Mouse (Mus musculus) intestine, embryonic 15.5 days (tissue): ENCODE measurements around the gene Cldn20. TPM values are rescaled to one million over a fixed set of nuclear protein-coding genes. Genes with fewer than 3 reads are reported as not detected.

ENCODE experiments used
- ATAC-seq: fragments of 200-750 bp; cut with Nextera tagmentation; 2 replicates; pipeline ENCODE4 v1.8.0; 2017; ENCODE audit warnings: moderate TSS enrichment, moderate library complexity
- H3K27ac ChIP-seq: fragments of 300-500 bp; sonication (generic); 2 replicates; pipeline ENCODE4 v1.5.1; 2015; ENCODE audit warnings: mild to moderate bottlenecking, inconsistent platforms
- H3K27me3 ChIP-seq: fragments of 300-500 bp; sonication (generic); replicated peaks from 2 replicates; pipeline ENCODE4 v1.6.1; 2015; ENCODE audit warnings: inconsistent platforms
- H3K36me3 ChIP-seq: fragments of 300-500 bp; sonication (generic); 2 replicates; pipeline ENCODE4 v1.6.1; 2015; ENCODE audit warnings: inconsistent platforms
- H3K4me1 ChIP-seq: fragments of 300-500 bp; sonication (generic); replicated peaks from 2 replicates; pipeline ENCODE4 v1.6.1; 2015; ENCODE audit warnings: inconsistent platforms
- H3K4me2 ChIP-seq: fragments of 300-500 bp; sonication (generic); replicated peaks from 2 replicates; pipeline ENCODE4 v1.6.1; 2015; ENCODE audit warnings: mild to moderate bottlenecking, inconsistent platforms
- H3K4me3 ChIP-seq: fragments of 300-500 bp; sonication (generic); replicated peaks from 2 replicates; pipeline ENCODE4 v1.5.1; 2015; ENCODE audit warnings: inconsistent platforms
- H3K9ac ChIP-seq: fragments of 300-500 bp; sonication (generic); 2 replicates; pipeline ENCODE4 v1.6.1; 2015; ENCODE audit warnings: inconsistent platforms
- H3K9me3 ChIP-seq: fragments of 300-500 bp; sonication (generic); 2 replicates; pipeline ENCODE4 v1.6.1; 2016; ENCODE audit warnings: inconsistent platforms
- WGBS: fragments of 180-500 bp; shearing (Covaris S2); methylation state at CpG from one replicate; pipeline ENCODE4 v1.1.7; 2015; 5-methylcytosine and 5-hydroxymethylcytosine counted together
- polyA plus RNA-seq: library from polyadenylated mRNA; unstranded; fragments of >200 nt; fragmentation: Nextera tagmentation; extraction: Ambion mirVana; gene quantifications from 2 replicates; pipeline ENCODE4 v1.2.1, GENCODE M21; 2015

Cldn20 gene
- not detected in 2 replicates for polyA plus RNA-seq

- H3K4me3 ChIP-seq = no peak within 1 kb of the TSS
- H3K9me3 ChIP-seq = no peaks in the 10 kb centered on the region
- 94% methylated on average over 4 of the region's 4 CpGs for WGBS
- no peak for ATAC-seq
- no peaks in the 10 kb centered on the region for H3K27me3 ChIP-seq
- no peak within 1 kb of the TSS for H3K9ac ChIP-seq
- no peak within 1 kb of the TSS for H3K27ac ChIP-seq
- H3K4me1 ChIP-seq = no peaks in the 10 kb centered on the region
- H3K4me2 ChIP-seq = no peak within 1 kb of the TSS
- H3K36me3 ChIP-seq = no peaks in the 10 kb centered on the region
Measured at GRCm38 (mm10) chr17:3532254-3532653, at the start of gene Cldn20. Cldn20 (plus strand) TSS chr17:3532554.

- Histone ChIP-seq H3K4me3 (no peak overlapping the region), H3K36me3 (no peaks in the 10 kb centered on the region), H3K27me3 (no peaks in the 10 kb centered on the region), H3K4me2 (no peak overlapping the region), H3K9ac (no peak overlapping the region), H3K4me1 (peaks cover 5% of the 10 kb centered on the region; the same call in 1 of the 2 replicates), H3K9me3 (no peaks in the 10 kb centered on the region), H3K27ac (no peak overlapping the region)
- no peak for ATAC-seq
- 80% methylated on average over 8 of the region's 8 CpGs for WGBS
Measured at GRCm38 (mm10) chr17:3483091-3483490, 49.3 kb upstream of the Cldn20 start.

GRCm38 (mm10) chr17:3485851-3486250, 46.5 kb upstream of the Cldn20 start:
- peaks cover 5% of the 10 kb centered on the region; the same call in 1 of the 2 replicates for H3K4me1 ChIP-seq

GRCm38 (mm10) chr17:3487211-3487610, 45.1 kb upstream of the Cldn20 start:
- no peak for ATAC-seq
- H3K9me3 ChIP-seq = no peaks in the 10 kb centered on the region
- H3K4me3 ChIP-seq = no peak overlapping the region
- no peak overlapping the region for H3K27ac ChIP-seq
- WGBS = 90% methylated on average over 4 of the region's 4 CpGs
- no peak overlapping the region for H3K4me2 ChIP-seq
- no peaks in the 10 kb centered on the region for H3K27me3 ChIP-seq
- H3K9ac ChIP-seq = no peak overlapping the region
- H3K4me1 ChIP-seq = peaks cover 5% of the 10 kb centered on the region; the same call in 1 of the 2 replicates
- no peaks in the 10 kb centered on the region for H3K36me3 ChIP-seq

More at GRCm38 (mm10) chr17:3485851-3486250, 46.5 kb upstream of the Cldn20 start:
- no peaks in the 10 kb centered on the region for H3K27me3 ChIP-seq
- H3K9me3 ChIP-seq = no peaks in the 10 kb centered on the region
- no peak overlapping the region for H3K27ac ChIP-seq
- 77% methylated on average over 7 of the region's 7 CpGs for WGBS
- no peak overlapping the region for H3K4me2 ChIP-seq
- no peak overlapping the region for H3K4me3 ChIP-seq
- H3K9ac ChIP-seq = no peak overlapping the region
- ATAC-seq = no peak
- H3K36me3 ChIP-seq = no peaks in the 10 kb centered on the region

GRCm38 (mm10) chr17:3487721-3488601, 44.4 kb upstream of the Cldn20 start:
- H3K27ac ChIP-seq = no peak overlapping the region
- ATAC-seq = peak; percentile 68; the same call in 1 of the 2 replicates
- no peaks in the 10 kb centered on the region for H3K9me3 ChIP-seq
- WGBS = 68% methylated on average over 12 of the region's 12 CpGs
- peaks cover 5% of the 10 kb centered on the region; the same call in 1 of the 2 replicates for H3K4me1 ChIP-seq
- H3K4me2 ChIP-seq = no peak overlapping the region
- no peaks in the 10 kb centered on the region for H3K27me3 ChIP-seq
- no peak overlapping the region for H3K4me3 ChIP-seq
- no peak overlapping the region for H3K9ac ChIP-seq
- no peaks in the 10 kb centered on the region for H3K36me3 ChIP-seq

GRCm38 (mm10) chr17:3490216-3490895, 42.0 kb upstream of the Cldn20 start:
- H3K4me3 ChIP-seq = no peak overlapping the region
- H3K9ac ChIP-seq = no peak overlapping the region
- peaks cover 5% of the 10 kb centered on the region; the same call in 1 of the 2 replicates for H3K4me1 ChIP-seq
- ATAC-seq = no peak
- H3K9me3 ChIP-seq = no peaks in the 10 kb centered on the region
- no peaks in the 10 kb centered on the region for H3K27me3 ChIP-seq
- no peak overlapping the region for H3K27ac ChIP-seq
- H3K36me3 ChIP-seq = no peaks in the 10 kb centered on the region
- 81% methylated on average over 11 of the region's 11 CpGs for WGBS
- no peak overlapping the region for H3K4me2 ChIP-seq

GRCm38 (mm10) chr17:3491065-3491464, 41.3 kb upstream of the Cldn20 start:
- Histone ChIP-seq H3K27me3 (no peaks in the 10 kb centered on the region), H3K9ac (no peak overlapping the region), H3K27ac (no peak overlapping the region), H3K4me3 (no peak overlapping the region), H3K36me3 (no peaks in the 10 kb centered on the region), H3K9me3 (no peaks in the 10 kb centered on the region), H3K4me2 (no peak overlapping the region), H3K4me1 (peaks cover 5% of the 10 kb centered on the region; the same call in 1 of the 2 replicates)
- 50% methylated on average over 5 of the region's 5 CpGs for WGBS
- no peak for ATAC-seq

- Histone ChIP-seq H3K27me3 (no peaks in the 10 kb centered on the region), H3K27ac (no peak overlapping the region), H3K36me3 (no peaks in the 10 kb centered on the region), H3K4me1 (peaks cover 5% of the 10 kb centered on the region; the same call in 1 of the 2 replicates), H3K4me2 (no peak overlapping the region), H3K9me3 (no peaks in the 10 kb centered on the region), H3K9ac (no peak overlapping the region), H3K4me3 (no peak overlapping the region)
- 84% methylated on average over 6 of the region's 6 CpGs for WGBS
- no peak for ATAC-seq
Measured at GRCm38 (mm10) chr17:3491667-3492066, 40.7 kb upstream of the Cldn20 start.

GRCm38 (mm10) chr17:3495576-3495975, 36.8 kb upstream of the Cldn20 start:
- ATAC-seq = no peak
- Histone ChIP-seq H3K9ac (no peak overlapping the region), H3K4me3 (no peak overlapping the region), H3K27ac (no peak overlapping the region), H3K4me1 (no peaks in the 10 kb centered on the region), H3K9me3 (no peaks in the 10 kb centered on the region), H3K27me3 (no peaks in the 10 kb centered on the region), H3K4me2 (no peak overlapping the region), H3K36me3 (no peaks in the 10 kb centered on the region)
- WGBS = 57% methylated on average over 2 of the region's 2 CpGs

GRCm38 (mm10) chr17:3496080-3496479, 36.3 kb upstream of the Cldn20 start:
- 77% methylated on average over 3 of the region's 3 CpGs for WGBS
- H3K9me3 ChIP-seq = no peaks in the 10 kb centered on the region
- H3K36me3 ChIP-seq = no peaks in the 10 kb centered on the region
- H3K4me2 ChIP-seq = no peak overlapping the region
- H3K27me3 ChIP-seq = no peaks in the 10 kb centered on the region
- ATAC-seq = peak; percentile 51; the same call in 1 of the 2 replicates
- H3K4me3 ChIP-seq = no peak overlapping the region
- H3K4me1 ChIP-seq = no peaks in the 10 kb centered on the region
- no peak overlapping the region for H3K9ac ChIP-seq
- H3K27ac ChIP-seq = no peak overlapping the region

- H3K36me3 ChIP-seq = no peaks in the 10 kb centered on the region
- H3K4me2 ChIP-seq = no peak overlapping the region
- H3K27me3 ChIP-seq = no peaks in the 10 kb centered on the region
- H3K4me3 ChIP-seq = no peak overlapping the region
- 30% methylated on average over 3 of the region's 3 CpGs for WGBS
- H3K9me3 ChIP-seq = no peaks in the 10 kb centered on the region
- no peak for ATAC-seq
- H3K27ac ChIP-seq = no peak overlapping the region
- no peak overlapping the region for H3K9ac ChIP-seq
- no peaks in the 10 kb centered on the region for H3K4me1 ChIP-seq
Measured at GRCm38 (mm10) chr17:3498086-3498485, 34.3 kb upstream of the Cldn20 start.

GRCm38 (mm10) chr17:3498580-3498979, 33.8 kb upstream of the Cldn20 start:
- Histone ChIP-seq H3K4me1 (no peaks in the 10 kb centered on the region), H3K4me3 (no peak overlapping the region), H3K27me3 (no peaks in the 10 kb centered on the region), H3K9me3 (no peaks in the 10 kb centered on the region), H3K27ac (no peak overlapping the region), H3K36me3 (no peaks in the 10 kb centered on the region), H3K4me2 (no peak overlapping the region), H3K9ac (no peak overlapping the region)
- 87% methylated on average over 3 of the region's 3 CpGs for WGBS
- no peak for ATAC-seq
